Mouse (Mus musculus) MEL (cell line): ENCODE data around the gene Klhdc3. TPM values are rescaled to one million over a fixed set of nuclear protein-coding genes. Genes with fewer than 3 reads are reported as not detected.

ENCODE experiments used
- DNase-seq: peaks from one replicate; pipeline ENCODE4 v3.0.0; 2011; ENCODE audit warnings: low read depth, low spot score
- H3K27ac ChIP-seq: 2 replicates; pipeline ENCODE4 v1.5.1; 2012; ENCODE audit warnings: low read depth, mild to moderate bottlenecking, control low read depth, low read length, moderate library complexity; ENCODE audit not compliant: control insufficient read depth
- H3K27me3 ChIP-seq, 2 experiments: fragments of 150-350 bp in 1 of 2; sonication (generic) in 1 of 2; 2 replicates each; pipeline ENCODE4 v1.6.1; 2012; ENCODE audit warnings: low read length in 2 of 2, mild to moderate bottlenecking in 2 of 2, improper control_type of control experiment in 1 of 2, moderate library complexity in 1 of 2; ENCODE audit not compliant: insufficient read depth in 2 of 2, control insufficient read depth in 1 of 2
- H3K36me3 ChIP-seq, 2 experiments: 2 replicates each; pipeline ENCODE4 v1.6.1; 2012 to 2014; ENCODE audit warnings: low read length in 2 of 2, improper control_type of control experiment in 1 of 2, inconsistent platforms in 1 of 2, mild to moderate bottlenecking in 1 of 2; ENCODE audit not compliant: insufficient read depth in 2 of 2, control insufficient read depth in 1 of 2
- H3K4me1 ChIP-seq, 2 experiments: fragments of 150-350 bp in 1 of 2; sonication (generic) in 1 of 2; 2 replicates each; pipeline ENCODE4 v1.6.1; 2012; ENCODE audit warnings: low read length in 2 of 2, improper control_type of control experiment in 1 of 2, mild to moderate bottlenecking in 1 of 2; ENCODE audit not compliant: insufficient read depth in 2 of 2, control insufficient read depth in 1 of 2
- H3K4me3 ChIP-seq, 2 experiments: fragments of 150-350 bp in 1 of 2; sonication (generic) in 1 of 2; 2 replicates each; pipeline ENCODE4 v1.5.1; 2012; ENCODE audit warnings: low read depth in 2 of 2, low read length in 2 of 2, mild to moderate bottlenecking in 2 of 2, moderate library complexity in 2 of 2, control low read depth in 1 of 2, improper control_type of control experiment in 1 of 2; ENCODE audit not compliant: control insufficient read depth in 1 of 2, insufficient read depth in 1 of 2
- H3K79me2 ChIP-seq: 2 replicates; pipeline ENCODE4 v1.6.1; 2012; ENCODE audit warnings: mild to moderate bottlenecking, low read length, moderate library complexity; ENCODE audit not compliant: control insufficient read depth, poor library complexity, insufficient read depth
- H3K9ac ChIP-seq: 2 replicates; pipeline ENCODE4 v1.6.1; 2012; ENCODE audit warnings: low read depth, mild to moderate bottlenecking, control low read depth, low read length, moderate library complexity; ENCODE audit not compliant: control insufficient read depth, poor library complexity, severe bottlenecking
- H3K9me3 ChIP-seq: fragments of 150-350 bp; sonication (generic); replicated peaks from 2 replicates; pipeline ENCODE4 v1.6.1; 2012; ENCODE audit warnings: mild to moderate bottlenecking, low read length, improper control_type of control experiment, moderate library complexity; ENCODE audit not compliant: insufficient read depth
- CHD1 ChIP-seq: IDR thresholded peaks from 2 replicates; pipeline ENCODE4 v1.6.1; 2012; ENCODE audit warnings: low read depth, mild to moderate bottlenecking, inconsistent platforms, low read length, improper control_type of control experiment
- CHD2 ChIP-seq: IDR thresholded peaks from 2 replicates; pipeline ENCODE4 v1.6.1; 2011; ENCODE audit warnings: low read length, improper control_type of control experiment
- CTCF ChIP-seq, 3 experiments: IDR thresholded peaks in 2 of 3; conservative IDR thresholded peaks in 1 of 3; 2 replicates each; pipeline ENCODE4 v1.5.1; 2011 to 2012; ENCODE audit warnings: low read length in 3 of 3, low read depth in 2 of 3, mild to moderate bottlenecking in 2 of 3, improper control_type of control experiment in 1 of 3, inconsistent platforms in 1 of 3, mixed read lengths in 1 of 3, moderate library complexity in 1 of 3; ENCODE audit not compliant: control insufficient read depth in 1 of 3, insufficient read depth in 1 of 3, poor library complexity in 1 of 3, severe bottlenecking in 1 of 3
- E2F4 ChIP-seq: IDR thresholded peaks from 2 replicates; pipeline ENCODE4 v1.6.1; 2011; ENCODE audit warnings: low read depth, low read length, improper control_type of control experiment, borderline replicate concordance
- ELF1 ChIP-seq: IDR thresholded peaks from 2 replicates; pipeline ENCODE4 v1.6.1; 2014; ENCODE audit warnings: low read depth, mild to moderate bottlenecking, inconsistent platforms, low read length, improper control_type of control experiment, moderate library complexity
- ETS1 ChIP-seq: IDR thresholded peaks from 2 replicates; pipeline ENCODE4 v1.6.1; 2012; ENCODE audit warnings: low read depth, mild to moderate bottlenecking, inconsistent platforms, low read length, improper control_type of control experiment, moderate library complexity
- GATA1 ChIP-seq: IDR thresholded peaks from 2 replicates; pipeline ENCODE4 v1.6.1; 2011; ENCODE audit warnings: low read depth, low read length, improper control_type of control experiment
- HCFC1 ChIP-seq: IDR thresholded peaks from 2 replicates; pipeline ENCODE4 v1.6.1; 2012; ENCODE audit warnings: low read depth, mild to moderate bottlenecking, inconsistent platforms, low read length, improper control_type of control experiment, moderate library complexity
- MAFK ChIP-seq: IDR thresholded peaks from 2 replicates; pipeline ENCODE4 v1.6.1; 2011; ENCODE audit warnings: low read depth, mild to moderate bottlenecking, low read length, improper control_type of control experiment, borderline replicate concordance
- MYB ChIP-seq: IDR thresholded peaks from 2 replicates; pipeline ENCODE4 v1.6.1; 2011; ENCODE audit warnings: mild to moderate bottlenecking, low read depth, low read length, improper control_type of control experiment
- NELFE ChIP-seq: IDR thresholded peaks from 2 replicates; pipeline ENCODE4 v1.6.1; 2011; ENCODE audit warnings: low read depth, low read length, improper control_type of control experiment
- NRF1 ChIP-seq: IDR thresholded peaks from 2 replicates; pipeline ENCODE4 v1.6.1; 2014; ENCODE audit warnings: low read depth, mild to moderate bottlenecking, inconsistent platforms, low read length, improper control_type of control experiment, moderate library complexity; ENCODE audit not compliant: poor library complexity, insufficient read depth, severe bottlenecking
- RAD21 ChIP-seq: IDR thresholded peaks from 2 replicates; pipeline ENCODE4 v1.6.1; 2011; ENCODE audit warnings: mild to moderate bottlenecking, low read depth, low read length, improper control_type of control experiment
- TAL1 ChIP-seq: IDR thresholded peaks from 2 replicates; pipeline ENCODE4 v1.6.1; 2012; ENCODE audit warnings: mild to moderate bottlenecking, inconsistent platforms, low read length, moderate library complexity, mixed read lengths
- TBP ChIP-seq: IDR thresholded peaks from 2 replicates; pipeline ENCODE4 v1.8.0; 2011; ENCODE audit warnings: low read depth, low read length, improper control_type of control experiment
- USF1 ChIP-seq: IDR thresholded peaks from 2 replicates; pipeline ENCODE4 v1.6.1; 2014; ENCODE audit warnings: low read depth, mild to moderate bottlenecking, inconsistent platforms, low read length, improper control_type of control experiment, moderate library complexity
- USF2 ChIP-seq, 2 experiments: IDR thresholded peaks; 2 replicates each; pipeline ENCODE4 v1.6.1; 2011 to 2012; ENCODE audit warnings: improper control_type of control experiment in 2 of 2, low read length in 2 of 2, borderline replicate concordance in 1 of 2, inconsistent platforms in 1 of 2, low read depth in 1 of 2, mild to moderate bottlenecking in 1 of 2; ENCODE audit not compliant: insufficient read depth in 1 of 2
- ZC3H11A ChIP-seq: IDR thresholded peaks from 2 replicates; pipeline ENCODE4 v1.6.1; 2012; ENCODE audit warnings: low read depth, mild to moderate bottlenecking, inconsistent platforms, low read length, improper control_type of control experiment
- ZNF384 ChIP-seq: IDR thresholded peaks from 2 replicates; pipeline ENCODE4 v1.6.1; 2012; ENCODE audit warnings: low read depth, mild to moderate bottlenecking, inconsistent platforms, low read length, improper control_type of control experiment
- polyA plus RNA-seq, 2 experiments: library from polyadenylated mRNA; stranded (reverse) in 1 of 2; unstranded in 1 of 2; fragments of >175 nt in 1 of 2; fragments of >200 nt in 1 of 2; gene quantifications; 2 replicates each; pipeline versions ENCODE4 v1.2.1 to v1.2.4; 2012; ENCODE audit warnings: low replicate concordance in 2 of 2, low read depth in 1 of 2; ENCODE audit not compliant: insufficient read length in 2 of 2, insufficient read depth in 1 of 2, missing spikeins in 1 of 2
- total RNA-seq: library from RNA; depleted of rRNA; stranded (reverse); fragments of 300-350 nt; gene quantifications from 2 replicates; pipeline ENCODE4 v1.2.3, GENCODE M21; 2012

Gene Klhdc3
- total and polyA plus RNA-seq, 3 experiments: 95.0 to 203 TPM; not detected in 1

DNA sequence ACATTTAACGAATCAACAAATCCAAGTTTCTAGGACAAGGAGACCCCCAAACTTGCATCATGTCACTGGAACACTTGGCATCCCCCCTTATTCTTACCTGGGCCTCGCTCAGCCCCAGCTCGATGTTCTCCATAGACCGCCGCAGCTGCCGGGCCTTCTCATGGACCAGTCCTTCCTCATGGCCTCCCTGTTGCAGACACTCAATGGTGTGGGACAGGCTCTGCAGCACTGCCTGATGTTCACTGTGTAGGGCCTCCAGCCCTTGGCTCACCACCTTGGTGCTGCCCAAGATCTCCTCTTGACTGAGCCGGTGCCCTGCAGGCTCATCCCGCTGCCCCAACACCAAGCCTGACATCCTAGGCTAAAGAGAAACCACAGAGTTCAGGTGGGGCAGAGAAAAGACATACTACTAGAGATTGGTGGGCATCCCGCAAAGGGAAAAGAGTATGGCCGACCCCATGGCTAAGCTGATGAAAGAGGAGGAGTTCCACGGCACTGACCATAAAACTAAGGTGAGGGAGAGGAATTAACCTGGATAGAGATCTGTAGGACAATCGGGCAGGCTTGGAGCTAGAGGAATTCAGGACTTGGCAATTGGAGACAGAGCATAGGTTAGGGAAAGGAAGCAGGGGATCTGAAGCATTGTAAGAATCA is 36.4 kb downstream of the Klhdc3 start:
- Histone ChIP-seq H3K4me1 (peaks cover 0 to 8% of the 10 kb centered on the region in 2 experiments; a peak in 1 of 4 replicates), H3K9ac (no peak overlapping the region), H3K9me3 (no peaks in the 10 kb centered on the region), H3K36me3 (peaks cover 0 to 5% of the 10 kb centered on the region in 2 experiments; a peak in 2 of 4 replicates)
- no peak for DNase-seq
- TF ChIP-seq E2F4 (no peak), ETS1 (no peak), TAL1 (no peak), NELFE (no peak), ZNF384 (no peak), USF2 (IDR thresholded peaks at IDR 0.05; ENCODE audit: borderline replicate concordance in 1 of 2, insufficient read depth in 1 of 2, low read depth in 1 of 2, low read length in 2 of 2) (no peak)
- TF ChIP-seq, all 39 proteins: peak for 0
- H3K27me3 ChIP-seq: no peaks in the 10 kb centered on the region
- peaks cover 7% of the 10 kb centered on the region for H3K79me2 ChIP-seq
- H3K27ac ChIP-seq: no peak overlapping the region
- H3K4me3 ChIP-seq: peak overlapping the region in 1 of 2 experiments; percentile 14; a peak in 1 of 4 replicates

DNA sequence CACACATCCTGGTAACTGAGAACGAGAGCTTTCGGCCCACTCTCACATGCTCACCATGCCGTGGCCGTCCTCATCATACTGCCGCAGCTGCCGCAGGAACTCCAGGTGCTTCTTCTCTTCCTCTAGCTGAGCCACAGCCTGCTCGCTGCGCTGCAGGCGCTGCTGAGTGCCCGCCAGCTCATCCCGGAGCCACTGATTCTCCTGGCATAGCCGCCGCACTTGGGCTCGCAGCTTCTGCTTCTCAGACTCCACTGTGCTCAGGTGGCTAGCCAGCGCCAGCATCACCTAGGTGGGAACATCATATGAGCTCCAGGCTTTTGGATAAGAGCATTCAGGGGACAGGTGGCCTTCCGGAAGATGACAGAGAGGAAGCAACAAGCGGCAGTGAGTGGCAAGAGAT is 38.7 kb downstream of the Klhdc3 start:
- Histone ChIP-seq H3K36me3 (peaks cover 0 to 4% of the 10 kb centered on the region in 2 experiments; a peak in 2 of 4 replicates), H3K79me2 (peaks cover 5% of the 10 kb centered on the region), H3K9ac (no peak overlapping the region), H3K4me1 (peaks cover 0 to 8% of the 10 kb centered on the region in 2 experiments; a peak in 1 of 4 replicates), H3K4me3 (no peak overlapping the region), H3K27ac (no peak overlapping the region), H3K27me3 (no peaks in the 10 kb centered on the region), H3K9me3 (no peaks in the 10 kb centered on the region)
- DNase-seq: no peak
- no peak for TF ChIP-seq NRF1
- no peak for TF ChIP-seq MAFK
- TF ChIP-seq GATA1: no peak
- TF ChIP-seq TAL1: no peak
- no peak for TF ChIP-seq CHD2
- no peak for TF ChIP-seq E2F4
- no peak for TF ChIP-seq TBP
- TF ChIP-seq HCFC1: no peak
- TF ChIP-seq ELF1: no peak
- TF ChIP-seq USF2 (IDR thresholded peaks at IDR 0.05; ENCODE audit: borderline replicate concordance in 1 of 2, insufficient read depth in 1 of 2, low read depth in 1 of 2, low read length in 2 of 2): no peak
- TF ChIP-seq MYB: no peak
- no peak for TF ChIP-seq RAD21
- no peak for TF ChIP-seq CHD1
- no peak for TF ChIP-seq CTCF (IDR thresholded peaks at IDR 0.05 in 2 of 3, conservative IDR thresholded peaks at IDR 0.05 in 1 of 3; ENCODE audit: control insufficient read depth in 1 of 3, insufficient read depth in 1 of 3, low read depth in 2 of 3, low read length in 3 of 3, poor library complexity in 1 of 3, severe bottlenecking in 1 of 3)
- TF ChIP-seq USF1: no peak
- no peak for TF ChIP-seq ZC3H11A
